Mouse (Mus musculus) lung, embryonic 15.5 days (tissue): ENCODE data around the gene Cd247. TPM values are rescaled to one million over a fixed set of nuclear protein-coding genes. Genes with fewer than 3 reads are reported as not detected.

Experiments used
- ATAC-seq: fragments of 200-750 bp; cut with Nextera tagmentation; 2 replicates; pipeline ENCODE4 v1.8.0; 2017; ENCODE audit warnings: moderate number of reproducible peaks, borderline replicate concordance; ENCODE audit not compliant: low FRiP score, low TSS enrichment; ENCODE audit errors: extremely low read depth
- H3K27ac ChIP-seq: fragments of 300-500 bp; sonication (generic); 2 replicates; pipeline ENCODE4 v1.5.1; 2015; ENCODE audit warnings: moderate library complexity, mild to moderate bottlenecking, inconsistent platforms
- H3K27me3 ChIP-seq: fragments of 300-500 bp; sonication (generic); 2 replicates; pipeline ENCODE4 v1.6.1; 2015; ENCODE audit warnings: inconsistent platforms
- H3K36me3 ChIP-seq: fragments of 300-500 bp; sonication (generic); 2 replicates; pipeline ENCODE4 v1.6.1; 2015; ENCODE audit warnings: inconsistent platforms
- H3K4me1 ChIP-seq: fragments of 300-500 bp; sonication (generic); 2 replicates; pipeline ENCODE4 v1.6.1; 2015; ENCODE audit warnings: inconsistent platforms
- H3K4me2 ChIP-seq: fragments of 300-500 bp; sonication (generic); 2 replicates; pipeline ENCODE4 v1.6.1; 2015; ENCODE audit warnings: inconsistent platforms, mild to moderate bottlenecking, moderate library complexity
- H3K4me3 ChIP-seq: fragments of 300-500 bp; sonication (generic); 2 replicates; pipeline ENCODE4 v1.5.1; 2015; ENCODE audit warnings: mild to moderate bottlenecking, inconsistent platforms
- H3K9ac ChIP-seq: fragments of 300-500 bp; sonication (generic); 2 replicates; pipeline ENCODE4 v1.6.1; 2015; ENCODE audit warnings: inconsistent platforms
- H3K9me3 ChIP-seq: fragments of 300-500 bp; sonication (generic); 2 replicates; pipeline ENCODE4 v1.6.1; 2016; ENCODE audit warnings: inconsistent platforms
- WGBS: fragments of 180-500 bp; shearing (Covaris S2); methylation state at CpG from one replicate; pipeline ENCODE4 v1.1.7; 2015; 5-methylcytosine and 5-hydroxymethylcytosine counted together
- polyA plus RNA-seq: library from polyadenylated mRNA; unstranded; fragments of >200 nt; fragmentation: Nextera tagmentation; extraction: Ambion mirVana; gene quantifications from 2 replicates; pipeline ENCODE4 v1.2.1, GENCODE M21; 2015

The Cd247 gene
- polyA plus RNA-seq, 1 experiment from 2014 or later: 2.6 TPM

GRCm38 (mm10) chr1:165882146-165882900 lies 93.8 kb downstream of the Cd247 start:
- no peaks in the 10 kb centered on the region for H3K27me3 ChIP-seq
- H3K27ac ChIP-seq: no peak overlapping the region
- no peaks in the 10 kb centered on the region for H3K9me3 ChIP-seq
- ATAC-seq: no peak
- no peak overlapping the region for H3K4me2 ChIP-seq
- no peak overlapping the region for H3K9ac ChIP-seq
- 81% methylated on average over 8 of the region's 8 CpGs for WGBS
- no peak overlapping the region for H3K4me3 ChIP-seq
- no peaks in the 10 kb centered on the region for H3K4me1 ChIP-seq
- peaks cover 10% of the 10 kb centered on the region for H3K36me3 ChIP-seq

DNA sequence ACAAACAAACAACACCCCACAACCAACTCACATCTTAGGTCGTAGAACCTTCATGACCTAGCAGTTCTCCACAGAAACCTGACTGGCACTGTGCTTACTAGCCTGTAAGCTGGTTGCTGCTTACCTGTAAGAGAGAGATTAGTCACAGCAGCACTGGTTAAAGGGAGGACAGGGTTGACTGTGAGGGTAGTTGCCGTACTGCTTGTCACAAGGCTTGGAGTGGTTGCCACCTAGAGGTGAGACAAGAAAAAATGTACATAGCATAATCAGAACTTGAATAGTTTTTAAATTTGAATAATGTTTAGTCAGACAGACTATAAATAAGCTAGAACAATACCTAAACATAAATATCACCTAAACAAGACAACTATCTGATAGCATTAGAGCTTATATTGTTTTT lies 103.2 kb downstream of the Cd247 start:
- no peak for ATAC-seq
- Histone ChIP-seq H3K36me3 (peaks cover 45% of the 10 kb centered on the region), H3K27me3 (no peaks in the 10 kb centered on the region), H3K4me2 (no peak overlapping the region), H3K9ac (no peak overlapping the region), H3K4me3 (no peak overlapping the region), H3K9me3 (no peaks in the 10 kb centered on the region), H3K4me1 (no peaks in the 10 kb centered on the region), H3K27ac (no peak overlapping the region)
- 85% methylated on average over 2 of the region's 2 CpGs for WGBS

- no peaks in the 10 kb centered on the region for H3K4me1 ChIP-seq
- no peaks in the 10 kb centered on the region for H3K27me3 ChIP-seq
- WGBS: 82% methylated on average over 1 of the region's 1 CpGs
Observed at GRCm38 (mm10) chr1:165903596-165903995, 115.1 kb downstream of the Cd247 start.

DNA sequence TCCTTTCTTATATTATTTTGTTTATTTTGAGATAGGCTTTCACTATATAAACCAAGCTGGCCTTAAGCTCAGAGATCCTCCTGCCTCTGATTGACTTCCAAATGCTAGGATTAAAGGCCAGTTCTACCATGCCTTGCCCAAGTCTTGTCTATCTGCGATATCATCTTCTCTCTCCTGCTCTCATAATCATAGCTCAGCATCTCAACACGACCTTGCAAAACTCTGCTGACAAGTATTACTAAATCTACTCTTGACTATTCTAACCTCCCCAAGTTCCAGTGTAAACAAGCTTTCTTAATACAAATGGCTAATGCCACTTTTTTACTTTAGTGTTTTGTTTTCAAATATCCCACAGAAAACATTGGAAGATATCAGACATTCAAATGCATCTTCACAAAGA lies 119.7 kb downstream of the Cd247 start:
- no peak overlapping the region for H3K4me2 ChIP-seq
- no peak overlapping the region for H3K9ac ChIP-seq
- no peak for ATAC-seq
- H3K27ac ChIP-seq: no peak overlapping the region
- 93% methylated on average over 2 of the region's 2 CpGs for WGBS
- H3K36me3 ChIP-seq: peaks cover 26% of the 10 kb centered on the region
- H3K4me3 ChIP-seq: no peak overlapping the region
- no peaks in the 10 kb centered on the region for H3K9me3 ChIP-seq
- H3K4me1 ChIP-seq: no peaks in the 10 kb centered on the region
- no peaks in the 10 kb centered on the region for H3K27me3 ChIP-seq

More at GRCm38 (mm10) chr1:165903596-165903995, 115.1 kb downstream of the Cd247 start:
- no peak overlapping the region for H3K27ac ChIP-seq
- H3K9ac ChIP-seq: no peak overlapping the region
- no peak overlapping the region for H3K4me2 ChIP-seq
- no peak for ATAC-seq
- no peaks in the 10 kb centered on the region for H3K9me3 ChIP-seq
- no peak overlapping the region for H3K4me3 ChIP-seq
- H3K36me3 ChIP-seq: peaks cover 31% of the 10 kb centered on the region

- H3K27me3 ChIP-seq: no peaks in the 10 kb centered on the region
- H3K36me3 ChIP-seq: peaks cover 26% of the 10 kb centered on the region
- H3K4me3 ChIP-seq: no peak overlapping the region
- no peak overlapping the region for H3K9ac ChIP-seq
- no peak overlapping the region for H3K27ac ChIP-seq
- H3K9me3 ChIP-seq: no peaks in the 10 kb centered on the region
- no peaks in the 10 kb centered on the region for H3K4me1 ChIP-seq
- 79% methylated on average over 3 of the region's 3 CpGs for WGBS
- no peak overlapping the region for H3K4me2 ChIP-seq
- ATAC-seq: no peak
Observed at GRCm38 (mm10) chr1:165908806-165909205, 120.3 kb downstream of the Cd247 start.

GRCm38 (mm10) chr1:165909471-165909870 lies 121.0 kb downstream of the Cd247 start:
- Histone ChIP-seq H3K4me1 (no peaks in the 10 kb centered on the region), H3K27me3 (no peaks in the 10 kb centered on the region), H3K4me3 (no peak overlapping the region), H3K9ac (no peak overlapping the region), H3K27ac (no peak overlapping the region), H3K4me2 (no peak overlapping the region), H3K36me3 (peaks cover 26% of the 10 kb centered on the region), H3K9me3 (no peaks in the 10 kb centered on the region)
- 84% methylated on average over 3 of the region's 3 CpGs for WGBS
- no peak for ATAC-seq

DNA sequence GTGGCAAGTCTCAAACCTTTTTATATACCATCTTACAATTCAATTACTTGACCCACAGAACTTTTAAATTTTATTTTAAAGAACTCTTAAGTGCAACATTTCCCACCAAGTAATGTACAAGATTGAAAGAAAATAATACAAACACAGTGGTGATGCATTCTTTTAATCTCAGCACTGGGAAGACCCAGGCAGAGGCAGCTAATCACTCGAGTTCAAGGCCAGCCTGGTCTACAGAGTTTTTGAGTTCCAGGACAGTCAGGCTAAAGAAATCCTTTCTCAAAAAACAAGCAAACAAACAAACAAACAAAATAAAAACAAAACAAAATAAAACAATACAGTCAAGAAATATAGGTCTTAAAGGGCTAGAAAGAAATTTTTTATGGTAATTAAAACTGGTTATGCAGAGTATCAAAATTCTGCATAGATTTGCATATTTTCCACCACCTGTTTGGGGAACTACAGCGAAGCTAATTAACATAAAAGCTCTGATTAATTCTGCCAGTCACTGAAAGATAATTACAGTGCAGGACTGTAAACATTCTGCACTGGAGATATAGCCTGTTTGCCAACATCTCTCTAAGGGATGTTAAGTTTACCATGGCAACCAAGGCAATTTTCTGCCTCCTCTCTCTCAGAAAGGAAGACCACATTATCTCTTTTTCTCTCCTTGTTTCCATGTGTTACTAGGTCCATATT lies 125.4 kb downstream of the Cd247 start:
- no peak overlapping the region for H3K9ac ChIP-seq
- H3K4me2 ChIP-seq: no peak overlapping the region
- no peak overlapping the region for H3K4me3 ChIP-seq
- peaks cover 13% of the 10 kb centered on the region for H3K36me3 ChIP-seq
- no peaks in the 10 kb centered on the region for H3K4me1 ChIP-seq
- no peak overlapping the region for H3K27ac ChIP-seq
- WGBS: 82% methylated on average over 2 of the region's 2 CpGs
- no peak for ATAC-seq
- no peaks in the 10 kb centered on the region for H3K9me3 ChIP-seq
- H3K27me3 ChIP-seq: no peaks in the 10 kb centered on the region

- no peak overlapping the region for H3K27ac ChIP-seq
- H3K27me3 ChIP-seq: no peaks in the 10 kb centered on the region
- H3K9ac ChIP-seq: no peak overlapping the region
- no peak overlapping the region for H3K4me3 ChIP-seq
- H3K4me2 ChIP-seq: no peak overlapping the region
- H3K4me1 ChIP-seq: 0 out of 2 replicates have a peak, but pooled peaks cover under 1% of the 10 kb centered on the region
- ATAC-seq: no peak
- 73% methylated on average over 2 of the region's 2 CpGs for WGBS
- peaks cover 11% of the 10 kb centered on the region for H3K36me3 ChIP-seq
- H3K9me3 ChIP-seq: no peaks in the 10 kb centered on the region
Observed at GRCm38 (mm10) chr1:165914416-165914801, 125.9 kb downstream of the Cd247 start.

GRCm38 (mm10) chr1:165921026-165921425 lies 132.5 kb downstream of the Cd247 start:
- no peaks in the 10 kb centered on the region for H3K27me3 ChIP-seq
- 65% methylated on average over 3 of the region's 3 CpGs for WGBS
- peaks cover 7% of the 10 kb centered on the region for H3K36me3 ChIP-seq
- no peak overlapping the region for H3K4me3 ChIP-seq
- H3K27ac ChIP-seq: no peak overlapping the region
- H3K4me2 ChIP-seq: no peak overlapping the region
- ATAC-seq: no peak
- no peak overlapping the region for H3K9ac ChIP-seq
- H3K4me1 ChIP-seq: 0 out of 2 replicates have a peak, but pooled peaks cover 3% of the 10 kb centered on the region
- no peaks in the 10 kb centered on the region for H3K9me3 ChIP-seq

GRCm38 (mm10) chr1:165922488-165922887 lies 134.0 kb downstream of the Cd247 start:
- Histone ChIP-seq H3K27ac (no peak overlapping the region), H3K9ac (no peak overlapping the region), H3K4me1 (0 out of 2 replicates have a peak, but pooled peaks cover 3% of the 10 kb centered on the region), H3K27me3 (no peaks in the 10 kb centered on the region), H3K4me3 (no peak overlapping the region), H3K36me3 (no peaks in the 10 kb centered on the region), H3K9me3 (no peaks in the 10 kb centered on the region), H3K4me2 (no peak overlapping the region)
- ATAC-seq: no peak
- 86% methylated on average over 1 of the region's 1 CpGs for WGBS

- H3K4me3 ChIP-seq: no peak overlapping the region
- H3K27ac ChIP-seq: no peak overlapping the region
- H3K4me2 ChIP-seq: no peak overlapping the region
- H3K27me3 ChIP-seq: no peaks in the 10 kb centered on the region
- no peaks in the 10 kb centered on the region for H3K4me1 ChIP-seq
- WGBS: 90% methylated on average over 2 of the region's 2 CpGs
- no peak for ATAC-seq
- no peaks in the 10 kb centered on the region for H3K9me3 ChIP-seq
- H3K36me3 ChIP-seq: no peaks in the 10 kb centered on the region
- no peak overlapping the region for H3K9ac ChIP-seq
Observed at GRCm38 (mm10) chr1:165925207-165925606, 136.7 kb downstream of the Cd247 start.
